Mouse (Mus musculus) kidney, embryonic 14.5 days (tissue): Measurements from ENCODE around the gene Atp6v1a. TPM values are rescaled to one million over a fixed set of nuclear protein-coding genes. Genes with fewer than 3 reads are reported as not detected.

ENCODE experiments used
- ATAC-seq: fragments of 200-750 bp; cut with Nextera tagmentation; 2 replicates; pipeline ENCODE4 v1.8.0; 2017; ENCODE audit warnings: moderate number of reproducible peaks, mild to moderate bottlenecking, moderate TSS enrichment, moderate library complexity; ENCODE audit not compliant: low FRiP score, low TSS enrichment
- H3K27ac ChIP-seq: fragments of 300-500 bp; sonication (generic); 2 replicates; pipeline ENCODE4 v1.5.1; 2014; ENCODE audit warnings: low read depth, mild to moderate bottlenecking, low read length, moderate library complexity, mixed read lengths
- H3K27me3 ChIP-seq: fragments of 300-500 bp; sonication (generic); 2 replicates; pipeline ENCODE4 v1.6.1; 2014; ENCODE audit warnings: mild to moderate bottlenecking, low read length; ENCODE audit not compliant: control insufficient read depth, insufficient read depth
- H3K36me3 ChIP-seq: fragments of 300-500 bp; sonication (generic); 2 replicates; pipeline ENCODE4 v1.6.1; 2014; ENCODE audit warnings: low read length, mixed read lengths; ENCODE audit not compliant: control insufficient read depth, insufficient read depth
- H3K4me1 ChIP-seq: fragments of 300-500 bp; sonication (generic); 2 replicates; pipeline ENCODE4 v1.6.1; 2014; ENCODE audit warnings: low read length, mixed read lengths; ENCODE audit not compliant: control insufficient read depth, insufficient read depth
- H3K4me2 ChIP-seq: fragments of 300-500 bp; sonication (generic); replicated peaks from 2 replicates; pipeline ENCODE4 v1.6.1; 2014; ENCODE audit warnings: low read depth, mild to moderate bottlenecking, low read length
- H3K4me3 ChIP-seq: fragments of 300-500 bp; sonication (generic); 2 replicates; pipeline ENCODE4 v1.5.1; 2014; ENCODE audit warnings: mild to moderate bottlenecking, low read length
- H3K9ac ChIP-seq: fragments of 300-500 bp; sonication (generic); 2 replicates; pipeline ENCODE4 v1.6.1; 2014; ENCODE audit warnings: low read depth, mild to moderate bottlenecking, low read length, moderate library complexity
- H3K9me3 ChIP-seq: fragments of 300-500 bp; sonication (generic); 2 replicates; pipeline ENCODE4 v1.6.1; 2016; ENCODE audit warnings: low read length; ENCODE audit not compliant: control insufficient read depth
- WGBS: fragments of 180-500 bp; shearing (Covaris S2); extraction: QIAGEN DNeasy Blood & Tissue Kit; methylation state at CpG from one replicate; pipeline ENCODE4 v1.1.7; 2014; 5-methylcytosine and 5-hydroxymethylcytosine counted together
- polyA plus RNA-seq: library from polyadenylated mRNA; unstranded; fragments of >200 nt; fragmentation: Nextera tagmentation; extraction: Ambion mirVana; gene quantifications from 2 replicates; pipeline ENCODE4 v1.2.1, GENCODE M21; 2014

Gene Atp6v1a
- polyA plus RNA-seq, 1 experiment from 2014 or later = 75.6 TPM

DNA sequence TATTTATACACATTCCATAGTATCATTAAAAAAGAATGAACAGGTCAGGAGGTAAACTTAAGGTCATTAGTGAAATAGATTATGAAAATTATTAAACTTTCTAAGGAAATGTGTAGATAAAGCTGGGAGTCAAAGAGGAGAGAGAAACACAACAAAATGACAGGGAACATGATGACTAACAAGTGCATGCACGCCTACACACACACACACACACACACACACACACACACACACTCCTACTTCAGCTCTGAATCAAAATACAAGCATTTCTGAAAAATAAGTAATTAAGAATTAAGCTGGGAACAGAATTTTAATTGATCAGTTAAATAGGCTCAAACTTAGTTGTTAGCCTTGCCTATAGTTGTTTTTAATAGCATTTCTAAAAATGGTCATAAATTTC, 14.8 kb downstream of the Atp6v1a start:
- H3K4me3 ChIP-seq = no peak overlapping the region
- H3K4me2 ChIP-seq = no peak overlapping the region
- no peak overlapping the region for H3K27ac ChIP-seq
- no peaks in the 10 kb centered on the region for H3K36me3 ChIP-seq
- WGBS = 79% methylated on average over 1 of the region's 1 CpGs
- no peaks in the 10 kb centered on the region for H3K27me3 ChIP-seq
- H3K9ac ChIP-seq = no peak overlapping the region
- 0 out of 2 replicates have a peak, but pooled peaks cover 4% of the 10 kb centered on the region for H3K4me1 ChIP-seq
- no peaks in the 10 kb centered on the region for H3K9me3 ChIP-seq
- no peak for ATAC-seq

DNA sequence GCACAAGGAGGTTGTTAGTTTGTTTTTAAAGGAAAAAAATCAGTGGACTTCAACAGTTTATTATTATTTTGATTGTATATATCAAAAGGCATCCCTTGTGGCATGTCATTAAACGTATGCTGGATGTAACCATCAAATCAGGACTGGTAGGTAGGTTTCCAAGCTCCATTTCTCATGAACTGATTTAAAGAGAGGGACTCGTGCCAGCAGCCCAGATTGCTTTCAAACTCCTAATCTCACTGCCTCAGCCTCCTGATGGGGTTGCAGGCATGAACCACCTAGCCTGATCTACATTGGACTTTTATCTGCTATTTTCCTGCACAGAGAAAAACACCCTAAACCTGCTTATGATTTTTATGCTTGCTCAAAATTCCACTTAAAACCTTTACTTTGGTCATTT, 15.7 kb downstream of the Atp6v1a start:
- no peak for ATAC-seq
- no peaks in the 10 kb centered on the region for H3K9me3 ChIP-seq
- H3K27me3 ChIP-seq = no peaks in the 10 kb centered on the region
- H3K4me1 ChIP-seq = 0 out of 2 replicates have a peak, but pooled peaks cover 4% of the 10 kb centered on the region
- no peak overlapping the region for H3K9ac ChIP-seq
- H3K4me2 ChIP-seq = no peak overlapping the region
- no peak overlapping the region for H3K27ac ChIP-seq
- H3K36me3 ChIP-seq = no peaks in the 10 kb centered on the region
- H3K4me3 ChIP-seq = no peak overlapping the region
- 85% methylated on average over 2 of the region's 2 CpGs for WGBS

DNA sequence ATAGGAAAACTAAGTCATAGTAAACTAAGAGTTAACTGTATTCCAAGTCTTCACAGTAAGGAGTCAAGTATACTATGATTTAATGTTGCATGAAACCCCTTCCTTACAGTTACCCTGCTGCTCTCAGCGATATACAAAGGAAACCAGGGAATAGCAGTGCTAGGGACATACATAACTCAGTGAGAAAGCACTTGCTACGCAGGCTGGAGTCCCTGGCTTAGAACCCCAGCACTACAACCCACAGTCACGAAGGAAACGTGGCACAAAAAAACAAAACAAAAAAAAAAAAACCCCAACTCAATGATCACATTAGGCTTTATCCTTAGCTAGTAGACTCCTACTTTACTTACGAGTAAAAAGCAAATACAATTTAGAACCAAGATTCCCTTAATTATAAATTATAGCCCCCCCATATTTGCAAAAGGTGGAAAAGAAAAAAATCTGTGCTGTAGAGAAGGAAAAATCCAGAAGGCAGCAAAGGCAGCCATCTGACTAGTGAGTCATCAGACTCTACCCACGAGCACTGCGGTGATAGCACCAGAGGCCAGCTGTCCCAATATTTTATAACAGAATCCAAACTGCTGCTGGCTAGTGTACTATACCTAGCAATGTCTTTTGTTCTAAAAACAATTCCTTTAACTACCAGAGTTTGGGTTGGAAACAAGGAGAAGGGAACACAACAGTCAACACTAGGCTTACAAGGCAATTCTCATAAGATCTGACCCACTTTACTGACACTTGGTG, 16.4 kb downstream of the Atp6v1a start:
- H3K36me3 ChIP-seq = no peaks in the 10 kb centered on the region
- 0 out of 2 replicates have a peak, but pooled peaks cover 4% of the 10 kb centered on the region for H3K4me1 ChIP-seq
- no peak for ATAC-seq
- H3K4me2 ChIP-seq = no peak overlapping the region
- H3K4me3 ChIP-seq = no peak overlapping the region
- 70% methylated on average over 7 of the region's 7 CpGs for WGBS
- no peak overlapping the region for H3K27ac ChIP-seq
- no peaks in the 10 kb centered on the region for H3K9me3 ChIP-seq
- H3K9ac ChIP-seq = no peak overlapping the region
- no peaks in the 10 kb centered on the region for H3K27me3 ChIP-seq

DNA sequence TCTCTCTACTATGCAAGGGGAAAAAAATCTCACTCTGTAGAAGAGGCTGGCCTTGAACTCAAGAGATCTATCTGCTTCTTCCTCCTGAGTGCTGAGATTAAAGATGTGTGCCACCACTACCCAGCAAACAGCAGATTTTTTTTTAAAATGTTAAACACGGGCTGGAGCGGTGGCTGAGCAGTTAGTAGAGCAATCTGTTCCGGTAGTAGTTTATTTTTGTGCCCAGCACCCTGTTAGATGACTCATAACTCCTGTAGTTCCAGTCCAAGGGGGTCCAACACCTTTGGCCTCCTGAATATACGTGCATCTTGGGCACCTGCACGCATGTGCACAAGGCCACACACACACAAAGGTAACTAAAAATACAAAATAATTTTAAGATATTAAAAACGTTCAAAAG, 16.9 kb downstream of the Atp6v1a start:
- no peaks in the 10 kb centered on the region for H3K9me3 ChIP-seq
- no peak overlapping the region for H3K27ac ChIP-seq
- no peak for ATAC-seq
- no peaks in the 10 kb centered on the region for H3K36me3 ChIP-seq
- H3K27me3 ChIP-seq = no peaks in the 10 kb centered on the region
- WGBS = 80% methylated on average over 6 of the region's 6 CpGs
- H3K9ac ChIP-seq = no peak overlapping the region
- H3K4me1 ChIP-seq = 0 out of 2 replicates have a peak, but pooled peaks cover 4% of the 10 kb centered on the region
- no peak overlapping the region for H3K4me3 ChIP-seq
- no peak overlapping the region for H3K4me2 ChIP-seq

DNA sequence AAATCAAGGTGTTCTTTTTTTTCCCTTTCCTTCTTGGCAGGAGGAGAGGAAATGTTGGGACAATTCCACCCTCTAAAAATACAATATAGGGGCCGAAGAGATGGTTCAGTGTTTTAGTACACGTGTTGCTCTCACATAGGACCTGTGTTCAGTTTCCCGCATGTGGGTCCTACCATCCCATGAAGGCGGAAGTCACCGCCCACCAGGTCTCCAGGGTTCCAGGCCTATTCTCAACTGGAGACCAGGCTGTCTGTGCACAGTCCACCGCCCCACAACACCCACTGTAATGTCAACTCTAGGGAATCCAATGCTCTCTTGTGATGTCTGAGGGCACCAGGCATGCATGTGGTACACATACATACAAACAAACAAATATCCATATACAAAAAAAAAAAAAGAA, 17.4 kb downstream of the Atp6v1a start:
- WGBS = 86% methylated on average over 6 of the region's 6 CpGs
- ATAC-seq = no peak
- Histone ChIP-seq H3K4me1 (0 out of 2 replicates have a peak, but pooled peaks cover 4% of the 10 kb centered on the region), H3K4me2 (no peak overlapping the region), H3K36me3 (no peaks in the 10 kb centered on the region), H3K27me3 (no peaks in the 10 kb centered on the region), H3K4me3 (no peak overlapping the region), H3K9ac (no peak overlapping the region), H3K27ac (no peak overlapping the region), H3K9me3 (no peaks in the 10 kb centered on the region)

DNA sequence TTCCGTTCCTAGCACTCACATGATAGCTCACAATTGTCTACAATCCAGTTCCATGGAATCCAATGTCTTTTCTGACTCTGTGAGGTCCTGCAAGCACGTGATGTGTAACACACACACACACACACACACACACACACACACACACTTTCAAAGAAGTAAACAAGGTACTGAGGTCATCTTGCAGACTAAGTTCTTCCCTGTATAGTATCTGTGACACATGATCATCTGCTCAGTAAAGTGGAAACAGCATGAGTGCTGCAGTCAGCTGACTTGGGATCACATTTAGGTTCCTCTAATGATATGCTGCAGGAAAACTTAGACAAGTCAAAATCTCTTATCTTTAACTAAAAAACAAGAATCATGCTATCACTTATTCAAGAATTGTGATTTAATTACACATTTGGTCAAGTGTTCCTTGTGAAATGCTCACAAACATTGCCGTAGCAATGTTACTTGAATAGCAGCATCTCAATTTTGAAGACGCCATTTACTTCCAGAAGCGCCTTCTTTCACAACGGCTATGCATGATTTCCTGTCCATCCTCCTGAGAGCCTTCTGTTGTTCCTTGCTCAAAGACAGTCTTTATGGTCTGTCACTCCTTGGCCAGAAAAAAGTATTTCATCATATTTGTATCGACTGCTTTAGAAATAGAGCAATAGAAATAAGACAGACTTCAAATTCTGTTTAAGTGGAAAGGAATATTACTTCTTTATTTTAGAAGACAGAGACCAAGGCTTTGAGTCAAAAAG, 19.6 kb downstream of the Atp6v1a start:
- no peak overlapping the region for H3K4me3 ChIP-seq
- no peaks in the 10 kb centered on the region for H3K27me3 ChIP-seq
- H3K27ac ChIP-seq = no peak overlapping the region
- 84% methylated on average over 7 of the region's 7 CpGs for WGBS
- H3K4me1 ChIP-seq = no peaks in the 10 kb centered on the region
- no peak for ATAC-seq
- no peak overlapping the region for H3K4me2 ChIP-seq
- peaks cover 16% of the 10 kb centered on the region for H3K36me3 ChIP-seq
- no peaks in the 10 kb centered on the region for H3K9me3 ChIP-seq
- no peak overlapping the region for H3K9ac ChIP-seq

DNA sequence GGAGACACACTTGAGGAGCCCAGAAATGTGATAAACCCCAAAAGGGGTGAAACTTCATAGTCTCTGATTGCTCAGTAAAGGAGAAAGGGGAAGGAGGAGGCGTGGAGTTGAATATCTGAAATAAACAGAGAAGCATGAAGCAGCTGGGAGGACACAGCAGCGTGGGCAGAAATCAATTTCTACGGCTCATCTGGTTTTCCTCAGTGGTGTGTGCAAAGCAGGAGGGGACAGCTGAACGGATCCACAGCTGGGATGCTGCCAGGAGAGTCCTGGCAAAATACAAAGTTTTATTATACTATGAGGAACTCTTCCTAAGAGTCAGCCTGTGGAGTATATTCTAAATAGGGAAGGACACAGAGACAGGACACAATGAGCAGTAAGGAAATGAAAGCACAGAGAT, 30.5 kb downstream of the Atp6v1a start:
- WGBS = 79% methylated on average over 4 of the region's 4 CpGs
- no peaks in the 10 kb centered on the region for H3K4me1 ChIP-seq
- ATAC-seq = no peak
- H3K9me3 ChIP-seq = no peaks in the 10 kb centered on the region
- H3K9ac ChIP-seq = no peak overlapping the region
- H3K4me2 ChIP-seq = no peak overlapping the region
- H3K27ac ChIP-seq = no peak overlapping the region
- peaks cover 52% of the 10 kb centered on the region for H3K36me3 ChIP-seq
- H3K27me3 ChIP-seq = no peaks in the 10 kb centered on the region
- no peak overlapping the region for H3K4me3 ChIP-seq

DNA sequence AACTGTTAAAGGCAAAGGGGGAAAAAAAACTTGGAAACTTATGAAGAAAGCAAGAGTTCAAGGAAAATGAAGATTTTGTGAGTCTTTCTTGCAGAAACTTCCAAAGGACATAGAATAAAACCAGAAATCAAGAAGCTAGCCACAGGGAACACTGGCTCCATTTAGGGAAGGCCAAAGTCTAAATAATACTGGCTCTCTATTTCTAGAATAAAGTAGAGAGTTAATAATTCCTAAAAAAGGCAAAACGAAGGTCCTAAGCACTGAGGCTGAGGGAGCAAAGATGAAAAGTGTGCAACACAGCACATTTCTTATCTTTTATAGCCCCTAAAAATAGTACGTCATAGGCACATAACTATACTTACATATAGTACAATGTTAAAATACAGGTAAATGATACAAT, 34.3 kb downstream of the Atp6v1a start:
- 90% methylated on average over 2 of the region's 2 CpGs for WGBS
- no peak overlapping the region for H3K4me2 ChIP-seq
- H3K27ac ChIP-seq = no peak overlapping the region
- no peak for ATAC-seq
- H3K4me3 ChIP-seq = no peak overlapping the region
- H3K27me3 ChIP-seq = no peaks in the 10 kb centered on the region
- H3K9me3 ChIP-seq = no peaks in the 10 kb centered on the region
- H3K9ac ChIP-seq = no peak overlapping the region
- H3K4me1 ChIP-seq = no peaks in the 10 kb centered on the region
- peaks cover 55% of the 10 kb centered on the region for H3K36me3 ChIP-seq
